Mouse (Mus musculus): ENCODE results near the gene Yeats2. TPM values are rescaled to one million over a fixed set of nuclear protein-coding genes. Genes with fewer than 3 reads are reported as not detected.

The Yeats2 gene
- polyA plus RNA-seq, 1 experiment from 2014 or later: 51.1 TPM

DNA sequence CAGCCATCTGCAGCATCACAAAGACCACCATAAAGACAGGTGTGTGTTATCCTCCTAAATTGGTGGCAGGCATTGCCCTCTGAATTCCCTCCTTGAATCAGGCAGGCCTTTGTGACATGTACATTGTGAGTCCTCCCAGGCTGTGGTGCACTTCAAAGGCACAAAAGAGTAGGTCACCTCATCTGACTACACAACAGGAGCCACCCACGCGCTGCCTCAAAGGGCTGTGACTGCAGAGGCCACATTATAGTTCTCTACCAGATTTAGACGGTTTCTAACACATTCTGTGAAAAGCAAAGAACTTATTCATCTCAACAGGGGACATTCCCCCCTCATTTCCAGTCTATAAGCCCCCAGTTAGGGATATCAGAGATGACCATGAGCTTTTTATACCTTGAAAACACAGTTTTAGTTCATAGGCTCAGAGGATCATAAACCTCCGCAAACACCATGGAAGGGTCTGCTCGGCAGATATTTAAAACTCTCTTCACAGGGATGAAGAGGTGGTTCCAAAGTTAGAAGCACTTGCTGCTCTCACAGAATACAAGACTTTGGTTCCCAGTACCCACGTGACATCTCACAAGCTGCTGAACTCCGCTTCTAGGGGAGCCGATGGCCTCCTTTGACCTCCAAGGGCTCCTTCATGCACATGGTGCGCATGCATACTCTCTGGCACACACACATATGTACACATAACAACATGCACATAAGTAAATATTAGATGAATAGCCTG, 107.7 kb downstream of the Yeats2 start:
- H3K4me3 ChIP-seq (replicated peaks): no peak overlapping the region
- H3K36me3 ChIP-seq (replicated peaks): no peaks in the 10 kb centered on the region
- 82% methylated on average over 9 of the region's 9 CpGs for WGBS
- H3K4me2 ChIP-seq: no peak overlapping the region
- H3K4me1 ChIP-seq: no peaks in the 10 kb centered on the region
- ATAC-seq (ENCODE audit: low FRiP score): no peak
- no peaks in the 10 kb centered on the region for H3K9me3 ChIP-seq
- H3K27me3 ChIP-seq: no peaks in the 10 kb centered on the region
- no peak overlapping the region for H3K27ac ChIP-seq
- no peak overlapping the region for H3K9ac ChIP-seq

DNA sequence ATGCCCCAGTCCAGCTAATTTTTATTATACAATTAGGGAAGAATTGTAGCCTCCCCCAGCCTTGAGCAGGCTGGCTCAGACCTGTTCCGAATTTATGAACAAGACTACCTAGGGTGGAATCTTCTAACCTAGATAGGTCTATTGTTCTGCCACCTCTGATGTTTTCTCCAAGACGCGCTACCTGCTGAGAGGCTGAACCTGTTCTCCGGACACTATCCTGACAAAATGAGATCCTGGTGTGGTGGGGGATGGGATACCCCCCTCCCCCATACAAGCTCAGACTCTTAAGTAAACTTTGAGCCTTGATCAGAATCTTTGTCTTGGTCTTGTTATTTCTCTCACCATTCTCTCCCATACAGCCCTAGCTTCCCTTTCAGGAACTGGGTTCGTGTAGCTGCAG, 117.1 kb downstream of the Yeats2 start:
- Histone ChIP-seq H3K4me1 (no peaks in the 10 kb centered on the region), H3K36me3 (replicated peaks) (no peaks in the 10 kb centered on the region), H3K4me3 (replicated peaks) (no peak overlapping the region), H3K9me3 (no peaks in the 10 kb centered on the region), H3K27me3 (no peaks in the 10 kb centered on the region), H3K4me2 (no peak overlapping the region), H3K9ac (no peak overlapping the region), H3K27ac (no peak overlapping the region)
- whole genome bisulfite sequencing: 77% methylated on average over 5 of the region's 5 CpGs
- ATAC-seq (ENCODE audit: low FRiP score): no peak

DNA sequence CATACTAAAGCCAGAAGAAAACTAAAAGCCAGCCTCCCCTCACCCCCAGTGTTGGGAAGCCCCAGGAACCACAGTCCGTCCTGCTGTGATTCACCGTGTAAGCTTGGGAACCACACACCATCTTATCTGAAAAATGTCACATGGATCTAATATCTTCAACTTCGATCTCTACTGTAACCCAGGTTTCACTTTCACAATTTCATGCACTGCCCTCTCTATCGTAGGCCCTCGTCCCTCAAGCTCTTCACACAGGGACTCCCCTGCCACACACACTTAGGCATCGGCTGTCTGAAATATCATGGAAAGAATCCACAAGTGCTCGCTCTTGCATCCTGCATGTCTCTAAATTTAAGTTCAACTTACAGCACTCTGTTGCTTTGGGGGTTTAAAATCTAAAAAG, 124.2 kb downstream of the Yeats2 start:
- H3K27me3 ChIP-seq: no peaks in the 10 kb centered on the region
- no peak for ATAC-seq (ENCODE audit: low FRiP score)
- 85% methylated on average over 7 of the region's 7 CpGs for WGBS

DNA sequence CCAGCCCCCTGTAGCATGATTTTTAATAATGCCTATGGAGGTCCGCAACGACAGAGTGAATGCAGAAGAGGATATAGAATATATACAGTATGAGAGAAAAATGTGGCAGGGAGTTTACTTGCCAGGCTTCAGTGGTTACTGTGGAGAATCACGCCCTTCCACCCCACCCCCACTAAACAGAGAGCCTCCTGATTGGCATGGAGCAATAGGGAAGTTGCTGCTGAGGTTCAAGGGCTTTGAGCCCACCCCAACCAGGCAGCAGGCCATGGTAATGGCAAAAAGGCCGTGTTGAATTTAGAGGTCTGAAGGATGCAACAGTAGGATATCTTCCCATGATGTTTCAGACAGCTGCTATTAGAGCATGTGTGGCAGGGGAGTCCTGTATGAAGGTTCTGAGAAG, 130.5 kb downstream of the Yeats2 start:
- 92% methylated on average over 4 of the region's 4 CpGs for WGBS
- no peak overlapping the region for H3K4me2 ChIP-seq
- no peaks in the 10 kb centered on the region for H3K9me3 ChIP-seq
- H3K27ac ChIP-seq: no peak overlapping the region
- H3K36me3 ChIP-seq (replicated peaks): no peaks in the 10 kb centered on the region
- no peaks in the 10 kb centered on the region for H3K4me1 ChIP-seq
- no peaks in the 10 kb centered on the region for H3K27me3 ChIP-seq
- ATAC-seq (ENCODE audit: low FRiP score): no peak
- no peak overlapping the region for H3K9ac ChIP-seq
- H3K4me3 ChIP-seq (replicated peaks): no peak overlapping the region

More for the DNA sequence above, 124.2 kb downstream of the Yeats2 start:
- no peak overlapping the region for H3K27ac ChIP-seq
- H3K4me1 ChIP-seq: no peaks in the 10 kb centered on the region
- H3K9me3 ChIP-seq: no peaks in the 10 kb centered on the region
- H3K4me2 ChIP-seq: no peak overlapping the region
- H3K9ac ChIP-seq: no peak overlapping the region
- H3K36me3 ChIP-seq (replicated peaks): no peaks in the 10 kb centered on the region
- no peak overlapping the region for H3K4me3 ChIP-seq (replicated peaks)

DNA sequence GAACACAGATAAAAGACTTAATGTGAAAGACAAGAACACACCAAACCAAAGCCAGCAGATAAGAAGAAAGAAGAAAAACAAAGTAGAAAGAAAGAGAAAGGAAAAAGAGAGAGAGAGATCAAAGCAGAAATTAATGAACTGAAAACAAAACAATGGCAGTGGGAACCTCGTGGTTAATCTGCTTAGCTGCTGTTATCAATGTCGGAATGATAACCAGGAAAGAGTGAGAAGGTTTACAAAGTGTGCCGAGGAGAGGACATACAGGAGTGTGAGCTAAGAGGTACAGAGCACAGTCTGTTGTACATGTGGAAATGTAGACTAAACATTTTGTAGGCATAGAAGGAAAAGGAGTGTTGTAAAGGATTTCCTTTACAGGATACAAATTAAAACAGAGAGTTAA, 132.1 kb downstream of the Yeats2 start:
- Histone ChIP-seq H3K36me3 (replicated peaks) (peaks cover 6% of the 10 kb centered on the region), H3K4me3 (replicated peaks) (no peak overlapping the region), H3K27ac (no peak overlapping the region), H3K9me3 (no peaks in the 10 kb centered on the region), H3K4me1 (no peaks in the 10 kb centered on the region), H3K9ac (no peak overlapping the region), H3K4me2 (no peak overlapping the region), H3K27me3 (no peaks in the 10 kb centered on the region)
- WGBS: 27% methylated on average over 3 of the region's 3 CpGs
- ATAC-seq (ENCODE audit: low FRiP score): no peak

DNA sequence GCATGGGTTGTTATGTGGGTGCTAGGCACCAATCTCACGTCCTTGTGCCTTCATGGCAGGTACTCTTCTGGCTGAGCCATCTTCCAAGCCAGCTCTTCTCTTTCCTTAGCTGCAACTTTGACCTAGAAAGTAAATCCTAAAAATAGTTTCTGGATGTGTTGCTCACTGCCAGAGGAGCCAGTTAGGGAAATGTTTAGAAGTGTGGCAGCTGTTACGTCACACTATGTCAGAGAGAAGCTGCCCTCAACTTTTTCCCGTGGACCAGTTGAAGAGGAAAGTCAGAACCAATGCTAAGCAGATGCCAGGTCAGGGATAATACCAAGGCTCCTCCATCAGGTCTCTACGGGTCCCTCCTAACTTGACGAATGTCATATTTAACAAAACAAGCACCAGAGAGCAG, 138.5 kb downstream of the Yeats2 start:
- H3K27me3 ChIP-seq: no peaks in the 10 kb centered on the region
- no peak overlapping the region for H3K4me2 ChIP-seq
- no peaks in the 10 kb centered on the region for H3K4me1 ChIP-seq
- 95% methylated on average over 5 of the region's 5 CpGs for WGBS
- no peak overlapping the region for H3K9ac ChIP-seq
- H3K36me3 ChIP-seq (replicated peaks): peaks cover 65% of the 10 kb centered on the region
- no peaks in the 10 kb centered on the region for H3K9me3 ChIP-seq
- no peak for ATAC-seq (ENCODE audit: low FRiP score)
- no peak overlapping the region for H3K4me3 ChIP-seq (replicated peaks)
- no peak overlapping the region for H3K27ac ChIP-seq

DNA sequence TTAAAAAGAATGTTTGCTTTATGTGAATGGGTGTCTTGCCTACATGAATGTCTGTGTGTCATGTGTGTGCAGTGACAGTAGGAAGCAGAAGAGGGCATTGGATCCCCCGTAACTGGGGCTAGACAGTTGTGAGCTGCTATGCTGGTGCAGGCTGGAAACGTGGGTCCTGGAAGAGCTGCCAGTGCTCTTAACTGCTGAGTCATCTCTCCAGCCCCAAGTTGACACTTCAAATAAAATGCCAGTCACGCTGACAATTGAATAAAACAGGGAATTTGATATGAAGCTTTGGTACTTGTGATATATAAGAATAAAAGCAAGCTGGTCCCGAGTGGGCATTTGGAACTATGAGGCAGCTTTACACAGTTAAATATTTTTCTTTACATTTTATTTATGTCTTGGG, 139.4 kb downstream of the Yeats2 start:
- peaks cover 73% of the 10 kb centered on the region for H3K36me3 ChIP-seq (replicated peaks)
- no peaks in the 10 kb centered on the region for H3K4me1 ChIP-seq
- H3K9ac ChIP-seq: no peak overlapping the region
- 87% methylated on average over 4 of the region's 4 CpGs for WGBS
- no peak overlapping the region for H3K4me2 ChIP-seq
- no peak for ATAC-seq (ENCODE audit: low FRiP score)
- H3K27me3 ChIP-seq: no peaks in the 10 kb centered on the region
- H3K4me3 ChIP-seq (replicated peaks): no peak overlapping the region
- H3K9me3 ChIP-seq: no peaks in the 10 kb centered on the region
- H3K27ac ChIP-seq: no peak overlapping the region

Other genes with a start within 250 kb of the Yeats2 start
- gene Klhl6, start 158.0 kb upstream of the Yeats2 start, polyA plus RNA-seq (2016; fragmentation: Nextera tagmentation; extraction: Ambion mirVana): 5.0 and 5.7 TPM in 2 replicates
- 53.0 and 64.5 TPM in 2 replicates for gene Klhl24, start 43.5 kb upstream of the Yeats2 start, polyA plus RNA-seq (2016; fragmentation: Nextera tagmentation; extraction: Ambion mirVana)
- gene Map6d1, start 100.3 kb downstream of the Yeats2 start, polyA plus RNA-seq (2016; fragmentation: Nextera tagmentation; extraction: Ambion mirVana): 1.4 and 1.8 TPM in 2 replicates
- 95.5 and 100 TPM in 2 replicates for gene Parl, start 161.3 kb downstream of the Yeats2 start, polyA plus RNA-seq (2016; fragmentation: Nextera tagmentation; extraction: Ambion mirVana)
- gene Cyp2ab1, start 184.3 kb downstream of the Yeats2 start, polyA plus RNA-seq (2016; fragmentation: Nextera tagmentation; extraction: Ambion mirVana): not detected in 2 replicates